Mouse (Mus musculus) heart, postnatal 36 days (tissue): Measurements from ENCODE around the gene Klk1b5. TPM values are rescaled to one million over a fixed set of nuclear protein-coding genes. Genes with fewer than 3 reads are reported as not detected.
A peak's percentile ranks its signal among the peaks of the same experiment; 100 is the strongest.
"Not testable (repeated sequence)": the region's sequence is repeated elsewhere in the genome, so short reads cannot be mapped to it uniquely, and the experiment has no call there.

Experiments used
- DNase-seq, 2 experiments: peaks; one replicate each; pipeline ENCODE4 v3.0.0; 2021 to 2022
- intact Hi-C: fragments of 180-260 bp; cut with DNase I; formaldehyde crosslinking; loops from one replicate; pipeline ENCODE4 v1.15.1; 2025
- total RNA-seq, 2 experiments: library from RNA; stranded (reverse); gene quantifications; 2 replicates each; pipeline ENCODE4 v1.2.3; 2021

Klk1b5 gene
- not detected for total RNA-seq

- intact Hi-C loops = no loop called here
- DNase-seq = no peak
Measured at GRCm38 (mm10) chr7:44215645-44216044, at the start of gene Klk1b5. Klk1b5 (plus strand) TSS chr7:44215945.

DNA sequence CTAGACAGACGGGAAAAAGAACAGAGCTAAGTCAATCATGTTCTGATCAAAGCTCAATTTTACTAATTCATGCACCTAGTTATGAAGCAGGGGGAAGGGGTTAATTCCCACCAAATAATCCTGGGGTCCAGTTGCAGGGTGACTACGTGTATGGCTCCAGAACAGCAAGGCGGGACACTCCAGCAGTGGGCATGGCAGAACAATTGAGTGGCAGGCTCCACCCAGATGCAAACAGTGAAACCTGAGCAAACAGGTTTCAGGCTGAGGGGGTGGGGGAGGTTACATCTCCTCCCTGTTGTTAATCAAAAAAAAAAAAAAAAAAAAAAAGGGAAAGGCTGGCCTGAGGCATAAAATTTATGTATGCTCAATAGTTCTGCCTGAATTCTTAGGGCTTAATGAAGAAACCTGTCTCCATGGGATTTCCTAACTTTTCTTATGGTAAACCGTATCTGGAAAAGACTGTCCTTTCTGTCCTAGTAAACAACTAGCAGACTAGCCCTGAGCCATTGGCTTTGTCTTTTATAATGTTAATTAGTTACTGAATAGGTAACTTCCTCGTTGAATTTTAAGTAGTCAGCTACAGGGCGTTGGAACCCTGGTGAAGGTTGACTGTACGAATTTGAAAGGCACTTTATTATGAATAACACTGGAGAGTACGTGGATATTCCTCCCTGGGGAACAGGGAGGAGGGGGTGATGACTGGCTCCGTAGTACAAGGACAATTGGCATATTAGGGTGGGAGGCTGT is 36.3 kb upstream of the Klk1b5 start:
- intact Hi-C loops = no loop called here
- DNase-seq = no peak

DNA sequence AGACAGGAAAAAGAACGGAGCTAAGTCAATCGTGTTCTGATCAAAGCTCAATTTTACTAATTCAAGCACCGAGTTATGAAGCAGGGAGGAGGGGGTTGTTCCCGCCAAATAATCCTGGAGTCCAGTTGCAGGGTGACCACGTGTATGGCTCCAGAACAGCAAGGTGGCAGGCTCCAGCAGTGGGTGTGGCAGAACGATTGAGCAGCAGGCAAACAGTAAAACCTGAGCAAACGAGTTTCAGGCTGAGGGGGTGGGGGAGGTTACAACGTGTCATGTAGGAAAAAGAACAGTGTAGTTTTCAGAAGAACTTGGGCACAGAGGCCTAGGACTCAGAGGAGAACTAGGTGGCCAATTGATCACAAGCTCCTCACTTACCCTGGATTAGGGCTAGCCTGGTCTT is 29.2 kb upstream of the Klk1b5 start:
- intact Hi-C loops, DNase-seq: not testable (repeated sequence)

- intact Hi-C loops, DNase-seq: not testable (repeated sequence)
Measured at GRCm38 (mm10) chr7:44187936-44188335, 27.8 kb upstream of the Klk1b5 start, which contains the start of gene Klk1b24. Klk1b24 (plus strand) TSS chr7:44188236.

GRCm38 (mm10) chr7:44193466-44193865 is 22.3 kb upstream of the Klk1b5 start:
- DNase-seq, intact Hi-C loops: not testable (repeated sequence)

DNA sequence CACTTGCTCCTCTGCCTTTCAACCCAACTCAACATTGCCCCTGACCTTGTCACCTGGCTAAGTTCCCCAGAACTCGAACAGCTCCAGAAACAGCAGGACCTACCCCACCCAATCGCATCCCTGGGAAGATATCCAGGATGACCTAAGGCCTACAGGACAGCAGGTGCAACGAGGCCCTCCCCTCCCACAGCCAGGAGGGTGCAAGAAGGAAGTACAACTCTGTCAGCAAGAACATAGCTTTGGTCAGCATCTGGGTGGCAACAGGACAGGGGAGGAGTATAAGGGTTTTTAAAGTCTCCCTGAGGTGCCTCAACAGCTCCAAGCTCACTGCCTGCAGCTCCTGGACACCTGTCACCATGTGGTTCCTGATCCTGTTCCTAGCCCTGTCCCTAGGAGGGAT is 17.9 kb upstream of the Klk1b5 start, which contains the start of gene Klk1b3:
Gene Klk1b3 (plus strand): TSS at position 301 of the 400 bp plus-strand sequence.
- no peak for DNase-seq
- intact Hi-C loops = no loop called here

GRCm38 (mm10) chr7:44207135-44207534 is 8.6 kb upstream of the Klk1b5 start, which contains the start of gene Klk1b4:
Klk1b4 (plus strand) TSS chr7:44207435.
- intact Hi-C loops, DNase-seq: not testable (repeated sequence)

GRCm38 (mm10) chr7:44208307-44208706 is 7.4 kb upstream of the Klk1b5 start:
- intact Hi-C loops = no loop called here
- no peak for DNase-seq

- DNase-seq, intact Hi-C loops: not testable (repeated sequence)
Measured at GRCm38 (mm10) chr7:44221601-44222000, 5.9 kb downstream of the Klk1b5 start.

DNA sequence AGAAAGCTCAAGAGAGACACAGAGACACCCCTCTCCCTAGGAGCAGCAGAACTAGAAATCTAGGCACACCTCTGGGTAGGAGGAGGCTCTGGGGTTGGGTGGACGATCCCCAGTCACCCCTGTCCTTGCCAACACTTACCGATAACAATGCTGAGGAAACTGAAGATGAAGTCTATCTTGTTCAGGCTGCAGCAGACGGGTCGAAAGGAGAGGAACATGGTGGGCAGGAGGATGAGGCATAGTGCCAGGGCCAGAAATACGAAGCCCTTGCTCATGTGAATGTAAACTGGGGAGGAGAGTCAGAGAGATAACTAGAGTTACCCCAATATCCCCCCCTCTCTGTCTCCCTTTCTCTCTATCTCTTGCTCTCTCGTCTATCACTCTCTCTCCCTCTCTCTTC is 6.6 kb downstream of the Klk1b5 start:
- DNase-seq, intact Hi-C loops: not testable (repeated sequence)

- no peak for DNase-seq
- intact Hi-C loops = no loop called here
Measured at GRCm38 (mm10) chr7:44225076-44225475, 9.3 kb downstream of the Klk1b5 start, which contains the start of gene Klk1. Klk1 (plus strand) TSS chr7:44225360.

DNA sequence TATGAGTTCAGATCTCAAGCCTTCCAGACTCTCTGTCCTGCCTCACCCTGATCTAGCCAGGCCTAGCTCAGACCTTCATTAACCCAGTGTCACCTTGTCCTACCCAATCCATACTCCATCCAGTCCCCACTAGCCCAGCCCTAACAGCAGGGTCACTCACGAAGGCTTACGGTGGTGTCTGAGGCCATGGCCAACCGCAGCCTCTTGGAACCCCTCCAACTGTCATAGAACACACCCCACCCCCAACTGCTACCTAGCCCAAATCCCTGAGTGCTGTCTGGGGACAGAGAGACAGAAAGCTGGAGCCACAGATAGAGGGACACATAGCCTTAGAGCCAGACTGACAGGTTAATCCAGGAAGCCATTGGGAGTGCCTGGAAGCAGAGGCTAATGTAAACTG is 20.2 kb downstream of the Klk1b5 start, which contains the start of gene Gm36864:
Gene Gm36864 (plus strand): TSS at position 269 of the 400 bp plus-strand sequence.
- DNase-seq = no peak
- intact Hi-C loops = no loop called here

DNA sequence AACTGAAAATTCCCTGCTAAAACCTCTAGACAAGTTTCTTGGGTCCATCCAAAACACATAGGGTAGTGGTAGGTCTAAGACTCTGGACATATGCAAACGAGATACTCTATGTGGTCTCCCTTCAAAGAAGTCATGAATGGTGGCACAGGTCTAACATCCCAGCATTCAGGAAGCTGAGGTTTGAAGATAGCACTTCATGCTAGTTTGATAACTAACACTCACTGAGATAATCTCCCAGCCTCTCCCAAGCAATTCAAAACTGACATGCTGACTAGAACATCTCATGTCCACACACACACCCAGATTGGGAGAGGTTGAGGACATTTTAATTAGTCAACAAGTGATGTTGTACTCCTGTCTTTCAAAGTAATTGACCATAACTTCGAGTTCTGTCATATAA is 24.2 kb downstream of the Klk1b5 start:
- intact Hi-C loops = loop anchor here (10.0 kb wide), 1 partner anchor 1695 kb away; no protein-coding TSS in a partner anchor
- DNase-seq = no peak

- intact Hi-C loops = loop anchor here (10.0 kb wide), 1 partner anchor 1694 kb away; no protein-coding TSS in a partner anchor
- DNase-seq = no peak
Measured at GRCm38 (mm10) chr7:44240712-44241111, 25.0 kb downstream of the Klk1b5 start.

DNA sequence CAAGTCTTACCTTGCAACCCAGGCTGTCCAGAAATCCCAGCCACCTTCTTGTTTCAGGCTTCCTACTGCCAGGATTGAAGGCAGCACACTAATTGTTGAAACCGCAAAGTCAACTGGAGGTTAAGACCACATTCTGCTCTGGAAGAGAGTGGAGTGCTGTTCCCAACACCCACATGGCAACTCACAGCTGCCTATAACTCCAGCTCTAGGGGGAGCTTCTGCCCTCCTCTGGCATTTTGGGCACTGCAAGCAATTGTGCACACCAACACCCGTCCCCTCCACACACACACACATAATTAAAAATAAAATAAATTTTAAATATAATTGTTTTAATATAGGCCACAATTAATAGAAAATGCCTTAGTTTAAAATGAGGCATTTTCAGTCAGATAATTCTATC is 25.4 kb downstream of the Klk1b5 start:
- intact Hi-C loops = loop anchor here (10.0 kb wide), 1 partner anchor 1694 kb away; no protein-coding TSS in a partner anchor
- DNase-seq = no peak

- DNase-seq = no peak
- intact Hi-C loops = loop anchor here (10.0 kb wide), 1 partner anchor 1691 kb away; no protein-coding TSS in a partner anchor
Measured at GRCm38 (mm10) chr7:44244080-44244479, 28.3 kb downstream of the Klk1b5 start.

DNA sequence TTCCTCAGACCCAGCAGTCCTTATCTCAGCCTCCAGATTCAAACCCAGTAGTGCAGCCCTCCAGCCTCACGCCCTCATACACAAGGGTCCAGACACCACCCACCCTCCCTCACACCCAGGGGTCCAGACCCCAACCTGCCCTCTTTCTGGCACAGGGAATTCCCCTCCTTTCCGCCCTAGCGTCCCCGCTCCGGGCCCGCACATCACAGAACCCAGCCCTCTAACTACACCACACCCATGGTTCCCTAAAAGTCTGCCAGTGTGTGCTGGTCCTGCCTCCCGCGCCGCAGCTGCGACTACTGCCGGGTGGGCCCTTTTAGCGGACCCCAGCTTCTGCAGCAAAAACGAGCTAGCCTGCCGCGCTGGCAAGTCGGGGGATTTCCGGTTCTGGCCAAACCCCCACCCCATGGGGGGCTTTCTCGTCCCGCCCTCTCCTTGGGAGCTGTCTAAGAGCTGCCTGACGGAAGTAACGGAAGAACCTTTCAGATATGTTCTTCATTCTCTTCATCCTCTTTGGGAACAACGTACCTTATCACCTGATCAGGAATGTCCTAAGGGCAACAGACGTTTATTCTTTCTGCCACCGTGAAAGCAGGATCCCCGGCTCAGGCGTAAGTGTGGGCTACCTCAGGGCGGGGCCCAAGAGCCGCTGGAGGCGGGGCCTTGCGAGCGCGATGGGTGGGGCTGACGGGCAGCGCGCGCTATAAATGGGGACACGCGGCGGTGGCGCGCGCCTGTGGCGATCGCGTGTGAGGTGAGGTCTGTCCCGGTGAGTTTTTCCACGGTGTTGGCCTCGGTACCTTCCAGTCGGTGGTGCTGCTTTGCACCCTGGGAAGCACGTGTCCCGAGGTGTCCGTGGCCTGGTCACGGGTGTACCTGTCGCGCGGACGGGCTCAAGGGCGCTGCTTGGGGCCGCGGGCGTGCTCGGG is 30.6 kb downstream of the Klk1b5 start, which contains the start of the genes 1700028J19Rik and 2410002F23Rik:
Gene 1700028J19Rik (minus strand): TSS at position 641 of the 929 bp plus-strand sequence.
Gene 2410002F23Rik (plus strand): TSS at position 668 of the 929 bp plus-strand sequence.
- intact Hi-C loops = loop anchor here (2.0 to 10.0 kb wide), 5 partner anchors 58 to 1688 kb away; partner anchors contain the start of genes Cldnd2, Etfb, Gm45233 and Nr1h2
- DNase-seq = peak; percentile 94 to 96

DNA sequence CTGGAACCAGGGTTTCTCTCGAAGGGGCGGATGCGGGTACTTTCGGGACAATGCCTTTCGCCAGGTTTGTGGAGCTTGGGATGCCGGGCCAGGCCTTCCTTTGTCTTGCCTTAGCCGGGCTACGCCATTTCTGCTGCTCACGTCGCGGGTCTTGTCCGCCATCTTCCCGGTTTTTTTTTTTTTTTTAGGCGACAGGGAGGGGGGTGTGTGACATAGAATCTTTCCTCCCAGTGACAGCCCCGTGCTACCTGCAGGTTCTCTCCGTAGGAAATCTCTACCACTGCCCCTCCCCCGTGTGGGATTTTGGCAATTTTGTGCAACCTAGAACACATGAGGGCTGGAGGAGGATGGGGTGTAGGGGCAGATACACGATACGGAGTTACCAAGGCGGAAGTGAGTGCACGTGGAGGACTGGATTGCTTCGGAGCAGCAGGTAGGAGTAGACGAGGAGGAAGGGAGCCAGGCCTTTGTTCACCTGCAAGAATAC is 31.3 kb downstream of the Klk1b5 start:
- no peak for DNase-seq
- intact Hi-C loops = loop anchor here (2.0 to 10.0 kb wide), 5 partner anchors 58 to 1688 kb away; partner anchors contain the start of genes Cldnd2, Etfb, Gm45233 and Nr1h2

DNA sequence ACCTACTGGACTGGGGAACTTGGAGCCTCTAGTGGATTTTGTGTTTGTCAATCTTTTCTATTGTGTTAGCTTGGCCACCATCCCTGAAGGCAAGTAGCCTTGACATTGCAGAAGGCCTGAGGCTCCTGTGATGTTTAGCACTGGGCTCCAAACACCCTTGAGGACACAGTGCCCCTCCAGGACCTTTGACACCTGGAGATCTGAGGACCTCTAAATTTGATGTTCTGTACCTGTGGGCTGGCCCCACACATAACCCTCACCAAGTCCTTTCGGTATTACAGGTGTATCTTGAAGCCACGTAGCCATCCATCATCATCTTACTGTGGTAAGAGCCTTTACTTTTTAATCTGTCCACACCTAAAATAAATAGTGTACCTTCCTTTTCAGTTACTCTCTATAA is 32.2 kb downstream of the Klk1b5 start:
- intact Hi-C loops = loop anchor here (2.0 to 10.0 kb wide), 5 partner anchors 57 to 1687 kb away; partner anchors contain the start of genes Cldnd2, Etfb, Gm45233 and Nr1h2
- DNase-seq = no peak

DNA sequence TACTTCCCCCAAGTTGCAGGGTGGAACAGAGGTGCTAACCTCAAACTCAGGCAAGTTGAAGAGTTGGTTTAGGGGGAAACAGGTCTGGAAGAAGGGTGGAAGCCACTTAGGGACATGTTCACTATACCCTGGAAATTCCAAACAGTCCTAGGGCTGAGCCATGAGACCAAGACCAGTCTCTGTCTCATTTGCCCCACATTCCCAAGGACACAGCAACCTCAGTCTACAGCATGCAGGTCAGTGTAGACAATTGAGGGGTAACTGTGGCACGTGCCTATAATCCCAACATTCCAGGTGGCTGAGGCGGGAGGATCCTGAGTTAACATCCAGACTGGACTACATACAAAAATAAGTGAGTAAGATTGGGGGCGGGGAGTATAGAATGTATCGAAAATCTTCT is 33.5 kb downstream of the Klk1b5 start:
- intact Hi-C loops = loop anchor here (5.0 to 10.0 kb wide), 4 partner anchors 223 to 1686 kb away; partner anchors contain the start of genes Cldnd2, Etfb, Gm45233 and Nr1h2
- DNase-seq = no peak
